Mouse (Mus musculus) forebrain, embryonic 11.5 days (tissue): ENCODE measurements around the gene Ak5. TPM values are rescaled to one million over a fixed set of nuclear protein-coding genes. Genes with fewer than 3 reads are reported as not detected.

Experiments
- ATAC-seq: fragments of 200-750 bp; cut with Nextera tagmentation; replicated peaks from 2 replicates; pipeline ENCODE4 v1.8.0; 2017; ENCODE audit warnings: moderate TSS enrichment; ENCODE audit not compliant: low FRiP score
- DNase-seq: peaks from one replicate; pipeline ENCODE4 v3.0.0-alpha.2; 2017; ENCODE audit warnings: low spot score
- H3K27ac ChIP-seq: fragments of 300-500 bp; sonication (generic); 2 replicates; pipeline ENCODE4 v1.5.1; 2014; ENCODE audit warnings: low read depth, low read length
- H3K27me3 ChIP-seq: fragments of 300-500 bp; sonication (generic); 2 replicates; pipeline ENCODE4 v1.6.1; 2014; ENCODE audit warnings: mild to moderate bottlenecking, low read length, mixed read lengths; ENCODE audit not compliant: control insufficient read depth, insufficient read depth
- H3K36me3 ChIP-seq: fragments of 300-500 bp; sonication (generic); 2 replicates; pipeline ENCODE4 v1.6.1; 2014; ENCODE audit warnings: mild to moderate bottlenecking, low read length, moderate library complexity, mixed read lengths; ENCODE audit not compliant: control insufficient read depth, insufficient read depth
- H3K4me1 ChIP-seq: fragments of 300-500 bp; sonication (generic); replicated peaks from 2 replicates; pipeline ENCODE4 v1.6.1; 2014; ENCODE audit warnings: low read length, mixed read lengths; ENCODE audit not compliant: control insufficient read depth, insufficient read depth
- H3K4me2 ChIP-seq: fragments of 300-500 bp; sonication (generic); 2 replicates; pipeline ENCODE4 v1.6.1; 2014; ENCODE audit warnings: low read depth, mild to moderate bottlenecking, low read length, moderate library complexity, mixed read lengths; ENCODE audit not compliant: severe bottlenecking
- H3K4me3 ChIP-seq: fragments of 300-500 bp; sonication (generic); 2 replicates; pipeline ENCODE4 v1.5.1; 2014; ENCODE audit warnings: low read depth, low read length
- H3K9ac ChIP-seq: fragments of 300-500 bp; sonication (generic); 2 replicates; pipeline ENCODE4 v1.6.1; 2014; ENCODE audit warnings: low read length
- H3K9me3 ChIP-seq: fragments of 300-500 bp; sonication (generic); 2 replicates; pipeline ENCODE4 v1.6.1; 2016; ENCODE audit warnings: low read length, mixed read lengths; ENCODE audit not compliant: control insufficient read depth
- whole genome bisulfite sequencing: fragments of 180-500 bp; shearing (Covaris S2); extraction: QIAGEN DNeasy Blood & Tissue Kit; methylation state at CpG from one replicate; pipeline ENCODE4 v1.1.7; 2014; 5-methylcytosine and 5-hydroxymethylcytosine counted together
- polyA plus RNA-seq: library from polyadenylated mRNA; unstranded; fragments of >200 nt; fragmentation: Nextera tagmentation; extraction: Ambion mirVana; gene quantifications from 2 replicates; pipeline ENCODE4 v1.2.1, GENCODE M21; 2014

Gene Ak5
- polyA plus RNA-seq, 1 experiment from 2014 or later: 0.87 TPM

- H3K4me3 ChIP-seq: no peak overlapping the region
- 95% methylated on average over 2 of the region's 2 CpGs for WGBS
- no peak overlapping the region for H3K4me2 ChIP-seq
- H3K36me3 ChIP-seq: peaks cover 6% of the 10 kb centered on the region; the same call in 1 of the 2 replicates
- H3K9me3 ChIP-seq: no peaks in the 10 kb centered on the region
- H3K27me3 ChIP-seq: no peaks in the 10 kb centered on the region
- DNase-seq (no peak), ATAC-seq (no peak)
- H3K4me1 ChIP-seq: no peaks in the 10 kb centered on the region
- no peak overlapping the region for H3K9ac ChIP-seq
- no peak overlapping the region for H3K27ac ChIP-seq
These were observed 210.7 kb downstream of the Ak5 start for GRCm38 (mm10) chr3:152457308-152458035.

- Histone ChIP-seq H3K9me3 (no peaks in the 10 kb centered on the region), H3K27ac (no peak overlapping the region), H3K36me3 (peaks cover 10% of the 10 kb centered on the region; the same call in 1 of the 2 replicates), H3K27me3 (no peaks in the 10 kb centered on the region), H3K9ac (no peak overlapping the region), H3K4me2 (no peak overlapping the region), H3K4me3 (no peak overlapping the region), H3K4me1 (no peaks in the 10 kb centered on the region)
- no peak for DNase-seq
- no peak for ATAC-seq
- 95% methylated on average over 3 of the region's 4 CpGs for WGBS
These were observed 215.0 kb downstream of the Ak5 start for GRCm38 (mm10) chr3:152453163-152453562.

- no peaks in the 10 kb centered on the region for H3K27me3 ChIP-seq
- H3K4me1 ChIP-seq: no peaks in the 10 kb centered on the region
- 88% methylated on average over 1 of the region's 1 CpGs for WGBS
- no peak overlapping the region for H3K9ac ChIP-seq
- H3K27ac ChIP-seq: no peak overlapping the region
- no peaks in the 10 kb centered on the region for H3K9me3 ChIP-seq
- no peaks in the 10 kb centered on the region; the same call in 1 of the 2 replicates for H3K36me3 ChIP-seq
- no peak overlapping the region for H3K4me2 ChIP-seq
- DNase-seq (no peak), ATAC-seq (no peak)
- no peak overlapping the region for H3K4me3 ChIP-seq
These were observed 221.2 kb downstream of the Ak5 start for GRCm38 (mm10) chr3:152446966-152447365.

GRCm38 (mm10) chr3:152444114-152444513, 224.0 kb downstream of the Ak5 start:
- no peak overlapping the region for H3K4me2 ChIP-seq
- H3K36me3 ChIP-seq: no peaks in the 10 kb centered on the region; the same call in 1 of the 2 replicates
- H3K9ac ChIP-seq: no peak overlapping the region
- H3K27ac ChIP-seq: no peak overlapping the region
- no peaks in the 10 kb centered on the region for H3K9me3 ChIP-seq
- DNase-seq: no peak
- H3K4me1 ChIP-seq: no peaks in the 10 kb centered on the region
- H3K27me3 ChIP-seq: no peaks in the 10 kb centered on the region
- H3K4me3 ChIP-seq: no peak overlapping the region
- ATAC-seq: no peak
- WGBS: 95% methylated on average over 3 of the region's 3 CpGs

GRCm38 (mm10) chr3:152442795-152443194, 225.4 kb downstream of the Ak5 start:
- H3K4me3 ChIP-seq: no peak overlapping the region
- H3K27me3 ChIP-seq: no peaks in the 10 kb centered on the region
- ATAC-seq (no peak), DNase-seq (no peak)
- no peaks in the 10 kb centered on the region for H3K9me3 ChIP-seq
- H3K9ac ChIP-seq: no peak overlapping the region
- no peak overlapping the region for H3K27ac ChIP-seq
- H3K4me2 ChIP-seq: no peak overlapping the region
- 94% methylated on average over 4 of the region's 4 CpGs for WGBS
- H3K36me3 ChIP-seq: no peaks in the 10 kb centered on the region
- H3K4me1 ChIP-seq: no peaks in the 10 kb centered on the region

- H3K9me3 ChIP-seq: no peaks in the 10 kb centered on the region
- H3K4me1 ChIP-seq: no peaks in the 10 kb centered on the region
- no peak overlapping the region for H3K9ac ChIP-seq
- DNase-seq (no peak), ATAC-seq (no peak)
- H3K27ac ChIP-seq: no peak overlapping the region
- no peaks in the 10 kb centered on the region for H3K36me3 ChIP-seq
- no peak overlapping the region for H3K4me3 ChIP-seq
- WGBS: 96% methylated on average over 7 of the region's 7 CpGs
- no peaks in the 10 kb centered on the region for H3K27me3 ChIP-seq
- no peak overlapping the region for H3K4me2 ChIP-seq
These were observed 230.1 kb downstream of the Ak5 start for GRCm38 (mm10) chr3:152438068-152438467.

- Histone ChIP-seq H3K4me1 (no peaks in the 10 kb centered on the region), H3K36me3 (no peaks in the 10 kb centered on the region), H3K9ac (no peak overlapping the region), H3K4me3 (no peak overlapping the region), H3K27me3 (no peaks in the 10 kb centered on the region), H3K27ac (no peak overlapping the region), H3K9me3 (no peaks in the 10 kb centered on the region), H3K4me2 (no peak overlapping the region)
- no peak for ATAC-seq
- DNase-seq: no peak
These were observed 232.6 kb downstream of the Ak5 start for GRCm38 (mm10) chr3:152435590-152435989.

GRCm38 (mm10) chr3:152432677-152433076, 235.5 kb downstream of the Ak5 start:
- H3K36me3 ChIP-seq: peaks cover 4% of the 10 kb centered on the region; the same call in 1 of the 2 replicates
- 95% methylated on average over 7 of the region's 7 CpGs for WGBS
- no peaks in the 10 kb centered on the region for H3K4me1 ChIP-seq

GRCm38 (mm10) chr3:152428925-152429324, 239.2 kb downstream of the Ak5 start:
- Histone ChIP-seq H3K27ac (no peak overlapping the region), H3K27me3 (no peaks in the 10 kb centered on the region), H3K4me2 (no peak overlapping the region), H3K36me3 (peaks cover 4% of the 10 kb centered on the region; the same call in 1 of the 2 replicates), H3K4me3 (no peak overlapping the region), H3K9me3 (no peaks in the 10 kb centered on the region), H3K9ac (no peak overlapping the region), H3K4me1 (no peaks in the 10 kb centered on the region)
- WGBS: 93% methylated on average over 8 of the region's 8 CpGs
- ATAC-seq (no peak), DNase-seq (no peak)

More at GRCm38 (mm10) chr3:152432677-152433076, 235.5 kb downstream of the Ak5 start:
- Histone ChIP-seq H3K9ac (no peak overlapping the region), H3K4me2 (no peak overlapping the region), H3K9me3 (no peaks in the 10 kb centered on the region), H3K27ac (no peak overlapping the region), H3K4me3 (no peak overlapping the region), H3K27me3 (no peaks in the 10 kb centered on the region)
- DNase-seq (no peak), ATAC-seq (no peak)
